Comparison of ENCODE assay signal across 31 mouse cellular contexts in the genomic region with DNA sequence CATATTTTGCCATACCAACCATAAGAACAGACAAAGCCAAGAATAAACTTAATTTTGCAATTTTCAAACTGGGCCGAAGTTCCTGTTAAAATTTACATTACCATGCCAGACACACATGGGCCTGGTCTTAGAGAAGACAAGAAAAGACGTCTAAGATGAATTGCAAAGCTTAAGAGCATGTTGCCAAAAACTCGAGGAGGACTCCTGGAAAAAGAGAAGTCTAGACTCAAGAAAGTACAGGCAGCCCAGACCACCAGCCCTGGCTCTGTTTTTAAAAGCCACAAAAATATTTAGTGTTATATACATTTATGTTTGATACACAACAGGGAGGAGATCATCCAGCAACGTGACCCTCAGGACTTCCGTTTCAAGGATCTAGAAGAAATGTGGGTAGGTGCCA. TPM values are rescaled to one million over a fixed set of nuclear protein-coding genes. Genes with fewer than 3 reads are reported as not detected.
DNase-seq lines count a peak whose midpoint lies in the region; ATAC-seq and TF ChIP-seq lines count a peak whose summit lies in the region.
"Had no signal": no experiment of that assay in that cellular context is flagged by ENCODE, and none has a peak within 500 bp of the region (broad histone marks: within the 10 kb centered on the region; RNA-seq: fewer than 3 reads in every experiment).

No protein-coding gene starts in this region.

- 59% methylated on average over 5 of the region's 5 CpGs for WGBS in lung, postnatal 0 days
- 50% methylated on average over 5 of the region's 5 CpGs for WGBS in limb, embryonic 12.5 days
- 49% methylated on average over 5 of the region's 5 CpGs for WGBS in stomach, embryonic 16.5 days

- H3K4me1 ChIP-seq in lung, postnatal 0 days (ENCODE audit: insufficient read depth, low read depth, low read length) = no peaks in the 10 kb centered on the region
- peaks cover 52% of the 10 kb centered on the region for H3K4me1 ChIP-seq in limb, embryonic 12.5 days (replicated peaks)
- peaks cover 14% of the 10 kb centered on the region for H3K4me1 ChIP-seq in stomach, embryonic 16.5 days (ENCODE audit: control insufficient read depth, insufficient read depth, low read length)
- H3K4me1 ChIP-seq: liver, embryonic 13.5 days; midbrain, embryonic 15.5 days; neural tube, embryonic 15.5 days had no signal

- H3K27me3 ChIP-seq in lung, postnatal 0 days (replicated peaks; ENCODE audit: insufficient read depth, low read length) = no peaks in the 10 kb centered on the region
- no peaks in the 10 kb centered on the region for H3K27me3 ChIP-seq in limb, embryonic 12.5 days
- H3K27me3 ChIP-seq in stomach, embryonic 16.5 days (ENCODE audit: control insufficient read depth, insufficient read depth, low read length) = no peaks in the 10 kb centered on the region
- H3K27me3 ChIP-seq: heart, embryonic 13.5 days; kidney, embryonic 15.5 days; liver, embryonic 13.5 days; midbrain, embryonic 15.5 days; neural tube, embryonic 15.5 days; Patski had no signal

- intact Hi-C loops in gastrocnemius, adult 2 months (cut with DNase I) = no loop called here

- H3K27ac ChIP-seq in gastrocnemius, adult 2 months = peak overlapping the region; percentile 0; the same call in 1 of the 2 replicates
- no peak overlapping the region for H3K27ac ChIP-seq in lung, postnatal 0 days (ENCODE audit: low read length)
- peak overlapping the region; percentile 58 for H3K27ac ChIP-seq in limb, embryonic 12.5 days
- peak overlapping the region; percentile 49; the same call in 1 of the 2 replicates for H3K27ac ChIP-seq in stomach, embryonic 16.5 days (ENCODE audit: low read length)
- H3K27ac ChIP-seq: heart, adult 2 months; heart, embryonic 13.5 days; hindbrain, embryonic 14.5 days; kidney, embryonic 15.5 days; liver, embryonic 13.5 days; macrophage; midbrain, embryonic 15.5 days; neural tube, embryonic 15.5 days had no signal

- TF ChIP-seq EP300 in lung, postnatal 0 days (IDR thresholded peaks at IDR 0.05) = no peak

- no peak for DNase-seq in gastrocnemius, adult 2 months
- DNase-seq in gastrocnemius, adult 18-20 months (ENCODE audit: low spot score) = no peak
- DNase-seq in lung, postnatal 0 days (ENCODE audit: low spot score) = peak; percentile 26
- no peak for DNase-seq in lung, postnatal 4 days
- DNase-seq in thymus, postnatal 36 days = no peak
- no peak for DNase-seq in layer of hippocampus, adult 8-10 months (ENCODE audit: low spot score in 2 of 2)
- DNase-seq: adrenal gland, postnatal 14 days; cerebellum, adult 11 months; cerebellum, adult 9-10 months; gastrocnemius, postnatal 36 days; heart, adult 2 months; heart, postnatal 10 days; kidney, adult 18-20 months; kidney, postnatal 25 days; layer of hippocampus, postnatal 36 days; left cerebral cortex, postnatal 4 days; liver, embryonic 13.5 days; lung, adult 2 months; retina, postnatal 1 day; right cerebral cortex, postnatal 14 days had no signal

- no peak for ATAC-seq in lung, postnatal 0 days
- no peak for ATAC-seq in limb, embryonic 12.5 days (ENCODE audit: insufficient number of reproducible peaks, insufficient read depth, low FRiP score, low TSS enrichment, low read depth)
- ATAC-seq in stomach, embryonic 16.5 days (ENCODE audit: insufficient read depth, low FRiP score) = no peak
- ATAC-seq: forebrain, embryonic 14.5 days; midbrain, embryonic 15.5 days; Patski had no signal

- H3K4me2 ChIP-seq in lung, postnatal 0 days (replicated peaks; ENCODE audit: low read depth, low read length) = no peak overlapping the region
- no peak overlapping the region for H3K4me2 ChIP-seq in limb, embryonic 12.5 days
- H3K4me2 ChIP-seq in stomach, embryonic 16.5 days (ENCODE audit: low read depth, low read length) = no peak overlapping the region
- H3K4me2 ChIP-seq: heart, embryonic 13.5 days; hindbrain, embryonic 14.5 days; kidney, embryonic 15.5 days; liver, embryonic 13.5 days; midbrain, embryonic 15.5 days; neural tube, embryonic 15.5 days had no signal

- H3K36me3 ChIP-seq in lung, postnatal 0 days (ENCODE audit: insufficient read depth, low read length) = no peaks in the 10 kb centered on the region
- peaks cover 22% of the 10 kb centered on the region; the same call in 1 of the 2 replicates for H3K36me3 ChIP-seq in limb, embryonic 12.5 days
- no peaks in the 10 kb centered on the region for H3K36me3 ChIP-seq in stomach, embryonic 16.5 days (ENCODE audit: control insufficient read depth, insufficient read depth, low read length)
- H3K36me3 ChIP-seq: G1E; heart, embryonic 13.5 days; kidney, embryonic 15.5 days; liver, embryonic 13.5 days; midbrain, embryonic 15.5 days; neural tube, embryonic 15.5 days had no signal

- no peak for TF ChIP-seq CTCF in gastrocnemius, adult 2 months (IDR thresholded peaks at IDR 0.05)
- no peak for TF ChIP-seq CTCF in lung, postnatal 0 days (IDR thresholded peaks at IDR 0.05)

- H3K4me3 ChIP-seq in gastrocnemius, adult 2 months = no peak overlapping the region
- no peak overlapping the region for H3K4me3 ChIP-seq in lung, postnatal 0 days (ENCODE audit: low read depth, low read length)
- no peak overlapping the region for H3K4me3 ChIP-seq in limb, embryonic 12.5 days (replicated peaks)
- no peak overlapping the region for H3K4me3 ChIP-seq in stomach, embryonic 16.5 days (replicated peaks; ENCODE audit: low read length)
- H3K4me3 ChIP-seq: heart, adult 2 months; heart, embryonic 13.5 days; kidney, embryonic 15.5 days; liver, embryonic 13.5 days; midbrain, embryonic 15.5 days; neural tube, embryonic 15.5 days had no signal

- no peaks in the 10 kb centered on the region for H3K9me3 ChIP-seq in lung, postnatal 0 days (ENCODE audit: low read length)
- H3K9me3 ChIP-seq in limb, embryonic 12.5 days = no peaks in the 10 kb centered on the region
- H3K9me3 ChIP-seq in stomach, embryonic 16.5 days (replicated peaks; ENCODE audit: control insufficient read depth, low read length) = no peaks in the 10 kb centered on the region
- H3K9me3 ChIP-seq: heart, embryonic 13.5 days; kidney, embryonic 15.5 days; liver, embryonic 13.5 days; midbrain, embryonic 15.5 days; neural tube, embryonic 15.5 days had no signal

- H3K9ac ChIP-seq in lung, postnatal 0 days (replicated peaks; ENCODE audit: low read depth) = no peak overlapping the region
- no peak overlapping the region for H3K9ac ChIP-seq in limb, embryonic 12.5 days (replicated peaks)
- H3K9ac ChIP-seq in stomach, embryonic 16.5 days (ENCODE audit: low read length) = no peak overlapping the region
- H3K9ac ChIP-seq: heart, embryonic 13.5 days; hindbrain, embryonic 14.5 days; kidney, embryonic 15.5 days; liver, embryonic 13.5 days; midbrain, embryonic 15.5 days; neural tube, embryonic 15.5 days had no signal

RNA-seq across cellular contexts. Expression of a gene that starts 37.5 kb away (rescaled TPM):
- 10 to 100 TPM in 1 of 2 experiments, 1 to 10 TPM in 1; 5.3 to 13.8 TPM for total RNA-seq in gastrocnemius, adult 2 months (2021)
- total RNA-seq in gastrocnemius, adult 18-20 months (2021) = 10 to 100 TPM in 1 of 2 experiments, 1 to 10 TPM in 1; 4.4 to 10.2 TPM
- 29.5 and 31.8 TPM in 2 replicates for polyA plus RNA-seq in lung, postnatal 0 days (2015; fragmentation: Nextera tagmentation; extraction: Ambion mirVana)
- polyA plus RNA-seq in limb, embryonic 12.5 days (2016; fragmentation: Nextera tagmentation; extraction: Ambion mirVana) = 247 and 253 TPM in 2 replicates
- 76.6 and 79.4 TPM in 2 replicates for polyA plus RNA-seq in stomach, embryonic 16.5 days (2015; fragmentation: Nextera tagmentation; extraction: Ambion mirVana)
- total RNA-seq in layer of hippocampus, adult 8-10 months (2022) = 10 to 100 TPM; 19.0 to 22.7 (median 22.1) TPM
- polyA plus RNA-seq: G1E had no signal
